Comparison of ENCODE assay signal across 8 mouse cellular contexts in the genomic region with DNA sequence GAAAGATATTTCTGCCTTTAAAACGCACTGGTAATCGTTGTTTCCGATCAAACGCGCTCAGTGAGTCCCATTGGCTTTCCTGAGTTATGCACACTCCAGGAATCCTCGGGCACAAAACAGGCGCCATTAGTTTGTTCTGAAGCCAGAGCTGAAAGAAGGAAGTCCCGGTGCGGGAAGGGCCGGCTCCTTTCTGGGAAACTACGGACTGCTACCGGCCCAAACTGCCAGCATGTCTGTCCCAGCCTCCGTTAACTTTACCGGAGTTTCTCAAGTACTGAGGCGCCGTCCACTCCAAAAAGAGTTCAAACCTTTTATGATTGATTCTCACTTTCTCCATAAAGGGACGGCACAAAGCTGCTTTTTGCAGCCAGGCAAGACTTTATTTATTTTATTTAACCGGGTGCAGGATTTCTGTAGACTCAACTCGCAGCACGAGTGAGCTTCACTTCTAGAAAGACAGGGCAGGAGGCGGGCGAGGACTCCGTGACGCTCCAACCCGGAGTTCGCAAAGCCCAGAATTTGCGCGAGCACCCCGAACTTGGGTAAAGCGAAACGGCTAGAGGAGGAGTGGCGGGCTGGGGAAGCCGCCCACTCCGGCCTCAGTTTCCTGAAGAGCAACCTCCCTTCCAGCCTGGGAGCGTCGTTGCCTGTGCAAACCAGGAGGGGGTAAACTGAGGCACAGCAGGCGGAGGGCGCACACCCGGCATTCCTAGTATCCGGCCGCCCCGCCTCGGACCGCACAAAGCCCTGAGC. TPM values are rescaled to one million over a fixed set of nuclear protein-coding genes. Genes with fewer than 3 reads are reported as not detected.
DNase-seq lines count a peak whose midpoint lies in the region; ATAC-seq lines count a peak whose summit lies in the region.

No protein-coding gene starts in this region.

- H3K36me3 ChIP-seq in liver, embryonic 13.5 days: no peaks in the 10 kb centered on the region
- no peaks in the 10 kb centered on the region for H3K36me3 ChIP-seq in neural tube, embryonic 12.5 days

- DNase-seq in right cerebral cortex, postnatal 10 days (ENCODE audit: low spot score in 2 of 2): peak; percentile 57 to 62
- DNase-seq in right cerebral cortex, postnatal 36 days (ENCODE audit: low spot score in 2 of 2): no peak
- DNase-seq in embryo, embryonic 9.5 days (ENCODE audit: extremely low spot score): peak; percentile 73
- peak; percentile 67 for DNase-seq in heart, adult 8-10 months (ENCODE audit: low spot score)
- peak; percentile 72 for DNase-seq in kidney, adult 18-20 months
- no peak for DNase-seq in liver, embryonic 13.5 days
- DNase-seq in thymus, postnatal 10 days (ENCODE audit: low spot score in 2 of 2): no peak

- no peaks in the 10 kb centered on the region for H3K9me3 ChIP-seq in liver, embryonic 13.5 days (replicated peaks)
- H3K9me3 ChIP-seq in neural tube, embryonic 12.5 days: no peaks in the 10 kb centered on the region

- H3K9ac ChIP-seq in liver, embryonic 13.5 days: peak overlapping the region; percentile 45
- H3K9ac ChIP-seq in neural tube, embryonic 12.5 days: peak overlapping the region; percentile 90

- H3K27me3 ChIP-seq in liver, embryonic 13.5 days: peaks cover 75% of the 10 kb centered on the region
- no peaks in the 10 kb centered on the region for H3K27me3 ChIP-seq in neural tube, embryonic 12.5 days (replicated peaks)

- H3K4me3 ChIP-seq in liver, embryonic 13.5 days (replicated peaks): peak overlapping the region; percentile 62
- H3K4me3 ChIP-seq in neural tube, embryonic 12.5 days: peak overlapping the region; percentile 90

- H3K4me2 ChIP-seq in liver, embryonic 13.5 days: peak overlapping the region; percentile 64
- H3K4me2 ChIP-seq in neural tube, embryonic 12.5 days (replicated peaks): peak overlapping the region; percentile 70

- peak overlapping the region; percentile 34; the same call in 1 of the 2 replicates for H3K27ac ChIP-seq in liver, embryonic 13.5 days
- H3K27ac ChIP-seq in neural tube, embryonic 12.5 days: peak overlapping the region; percentile 32; the same call in 1 of the 2 replicates

- WGBS in liver, embryonic 13.5 days (ENCODE audit: insufficient replicate concordance): 2% methylated on average over 39 of the region's 44 CpGs
- under 1% methylated on average over 44 of the region's 44 CpGs for WGBS in neural tube, embryonic 12.5 days

- no peaks in the 10 kb centered on the region for H3K4me1 ChIP-seq in liver, embryonic 13.5 days (replicated peaks)
- H3K4me1 ChIP-seq in neural tube, embryonic 12.5 days: peaks cover 24% of the 10 kb centered on the region

- peak; percentile 29; the same call in 1 of the 2 replicates for ATAC-seq in liver, embryonic 13.5 days (ENCODE audit: low read depth)
- ATAC-seq in neural tube, embryonic 12.5 days (ENCODE audit: low FRiP score, low read depth): peak; percentile 52

RNA-seq across cellular contexts. Expression of a gene that starts 0.5 kb away (rescaled TPM):
- total RNA-seq in heart, adult 8-10 months (2022): 100 to 1,000 TPM; 166 to 191 (median 175) TPM
- polyA plus RNA-seq in liver, embryonic 13.5 days (2015; fragmentation: Nextera tagmentation; extraction: Ambion mirVana): 0.98 and 1.7 TPM in 2 replicates
- polyA plus RNA-seq in neural tube, embryonic 12.5 days (2016; fragmentation: Nextera tagmentation; extraction: Ambion mirVana): 20.9 and 26.3 TPM in 2 replicates

Comparison
In these comparisons a context has a peak if more than half of its experiments do, and no peak if none do; other contexts are left out.
1. DNase-seq: peak in right cerebral cortex, postnatal 10 days (2 of 2), embryo, embryonic 9.5 days (single experiment), heart, adult 8-10 months (single experiment) and kidney, adult 18-20 months (single experiment); none in right cerebral cortex, postnatal 36 days (0 of 2), liver, embryonic 13.5 days (single experiment) and thymus, postnatal 10 days (0 of 2).